Mouse (Mus musculus) heart, embryonic 13.5 days (tissue): ENCODE measurements around the gene Tmed6. TPM values are rescaled to one million over a fixed set of nuclear protein-coding genes. Genes with fewer than 3 reads are reported as not detected.

Experiments used
- ATAC-seq: fragments of 200-750 bp; cut with Nextera tagmentation; 2 replicates; pipeline ENCODE4 v1.8.0; 2017; ENCODE audit warnings: moderate TSS enrichment; ENCODE audit not compliant: insufficient number of reproducible peaks, low FRiP score, low TSS enrichment; ENCODE audit errors: extremely low read depth
- H3K27ac ChIP-seq: fragments of 300-500 bp; sonication (generic); replicated peaks from 2 replicates; pipeline ENCODE4 v1.5.1; 2015; ENCODE audit warnings: moderate library complexity, mild to moderate bottlenecking, inconsistent platforms
- H3K27me3 ChIP-seq: fragments of 300-500 bp; sonication (generic); replicated peaks from 2 replicates; pipeline ENCODE4 v1.6.1; 2015; ENCODE audit warnings: mild to moderate bottlenecking, inconsistent platforms
- H3K36me3 ChIP-seq: fragments of 300-500 bp; sonication (generic); 2 replicates; pipeline ENCODE4 v1.6.1; 2015; ENCODE audit warnings: mild to moderate bottlenecking, inconsistent platforms
- H3K4me1 ChIP-seq: fragments of 300-500 bp; sonication (generic); 2 replicates; pipeline ENCODE4 v1.6.1; 2015; ENCODE audit warnings: inconsistent platforms
- H3K4me2 ChIP-seq: fragments of 300-500 bp; sonication (generic); 2 replicates; pipeline ENCODE4 v1.6.1; 2015; ENCODE audit warnings: inconsistent platforms, mild to moderate bottlenecking, moderate library complexity
- H3K4me3 ChIP-seq: fragments of 300-500 bp; sonication (generic); 2 replicates; pipeline ENCODE4 v1.5.1; 2015; ENCODE audit warnings: moderate library complexity, mild to moderate bottlenecking, inconsistent platforms
- H3K9ac ChIP-seq: fragments of 300-500 bp; sonication (generic); 2 replicates; pipeline ENCODE4 v1.6.1; 2015; ENCODE audit warnings: inconsistent platforms, mild to moderate bottlenecking, moderate library complexity
- H3K9me3 ChIP-seq: fragments of 300-500 bp; sonication (generic); 2 replicates; pipeline ENCODE4 v1.6.1; 2016; ENCODE audit warnings: inconsistent platforms
- WGBS: fragments of 180-500 bp; shearing (Covaris S2); methylation state at CpG from one replicate; pipeline ENCODE4 v1.1.7; 2015; ENCODE audit warnings: mixed read lengths; 5-methylcytosine and 5-hydroxymethylcytosine counted together
- microRNA-seq: library from miRNA; unstranded; fragments of <30 nt; microRNA quantifications from one replicate; pipeline ENCODE4, GENCODE M21; 2016
- polyA plus RNA-seq: library from polyadenylated mRNA; unstranded; fragments of >200 nt; fragmentation: Nextera tagmentation; extraction: Ambion mirVana; gene quantifications from 2 replicates; pipeline ENCODE4 v1.2.1, GENCODE M21; 2015

The Tmed6 gene
- polyA plus RNA-seq, 1 experiment from 2014 or later, result not detected

DNA sequence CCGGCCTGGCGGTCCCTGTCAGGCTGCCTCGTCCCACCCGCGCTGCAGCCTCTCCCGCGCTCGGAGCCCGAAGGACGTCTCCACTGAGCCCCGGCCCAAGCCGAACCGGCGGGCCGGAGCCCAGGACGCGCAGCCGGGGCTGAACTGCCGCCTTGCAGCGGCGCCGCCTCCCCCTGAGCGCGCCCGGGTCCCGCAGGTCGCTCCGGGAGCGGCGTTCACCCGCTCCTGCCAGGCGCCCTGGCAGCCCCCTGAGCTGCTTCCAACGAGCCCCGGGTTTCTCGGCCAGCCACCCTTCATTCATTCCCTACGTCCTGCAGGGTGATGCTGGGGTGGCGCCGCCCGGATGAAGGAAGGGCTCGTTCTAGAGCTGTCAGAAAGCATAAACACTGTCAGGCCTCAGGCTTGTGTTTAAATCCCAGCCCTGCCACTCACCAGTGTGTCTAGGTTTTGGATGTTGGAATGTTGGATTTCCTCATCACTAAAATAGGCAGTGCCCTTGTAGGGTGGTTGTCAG is 33.8 kb downstream of the Tmed6 start:
- Histone ChIP-seq H3K9ac (peak overlapping the region; percentile 98), H3K4me1 (peaks cover 21% of the 10 kb centered on the region), H3K36me3 (peaks cover 10% of the 10 kb centered on the region), H3K4me3 (peak overlapping the region; percentile 97), H3K27ac (peak overlapping the region; percentile 80), H3K27me3 (no peaks in the 10 kb centered on the region), H3K4me2 (peak overlapping the region; percentile 93), H3K9me3 (no peaks in the 10 kb centered on the region)
- under 1% methylated on average over 40 of the region's 40 CpGs for WGBS
- no peak for ATAC-seq

DNA sequence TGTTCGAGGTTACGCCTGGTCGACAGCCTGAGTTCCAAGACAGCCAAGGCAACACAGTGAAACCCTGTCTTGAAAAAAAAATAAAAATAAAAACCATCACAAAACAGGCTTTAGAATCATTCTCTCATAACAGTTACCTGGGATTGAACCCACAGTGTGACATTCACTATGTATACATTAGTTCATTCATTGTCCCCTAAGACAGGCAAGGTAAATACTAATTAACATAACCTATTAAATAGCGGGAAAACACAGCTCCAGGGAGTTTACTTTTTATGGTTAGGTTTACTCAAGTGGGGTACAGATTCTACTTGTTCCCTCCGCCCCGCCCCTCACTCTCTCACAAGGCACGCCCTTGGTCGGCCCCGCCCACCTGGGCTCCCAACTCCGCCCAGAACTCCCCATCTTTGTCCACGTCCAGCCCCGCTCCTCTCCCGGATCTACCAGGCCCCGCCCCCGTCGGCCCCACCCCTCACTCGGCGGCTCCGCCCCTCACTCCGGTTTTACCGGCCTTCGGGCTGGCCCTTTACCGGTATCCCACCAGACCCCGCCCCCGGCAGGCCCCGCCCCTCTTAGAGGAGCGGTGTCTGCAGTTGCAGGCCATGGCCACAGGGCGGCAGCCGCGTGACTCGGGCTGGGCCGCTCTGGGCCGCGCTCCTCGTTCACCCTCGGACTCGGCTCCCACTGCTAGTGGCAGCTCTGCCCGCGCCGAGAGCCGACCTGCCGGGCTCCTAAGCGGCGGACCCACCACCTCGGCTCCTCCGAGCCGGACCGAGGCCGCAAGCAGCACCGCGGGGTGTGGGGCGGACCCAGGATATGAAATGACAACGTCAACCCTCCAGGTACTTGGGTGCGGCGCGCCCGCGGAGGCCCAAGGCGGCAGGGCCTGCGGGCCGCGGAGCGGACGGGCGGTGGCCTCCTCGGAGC is 34.5 kb downstream of the Tmed6 start, which contains the start of gene Vps4a:
Gene Vps4a, plus strand, starts transcription at position 573 of the 927 bp plus-strand sequence.
- Histone ChIP-seq H3K27ac (peak within 1 kb of the TSS; percentile 80), H3K27me3 (no peaks in the 10 kb centered on the region), H3K9ac (peak within 1 kb of the TSS; percentile 98), H3K4me3 (peak within 1 kb of the TSS; percentile 97), H3K36me3 (peaks cover 4% of the 10 kb centered on the region; the same call in 1 of the 2 replicates), H3K4me2 (peak within 1 kb of the TSS; percentile 93), H3K9me3 (no peaks in the 10 kb centered on the region), H3K4me1 (peaks cover 21% of the 10 kb centered on the region)
- WGBS, result 4% methylated on average over 65 of the region's 66 CpGs
- peak; percentile 90 for ATAC-seq

DNA sequence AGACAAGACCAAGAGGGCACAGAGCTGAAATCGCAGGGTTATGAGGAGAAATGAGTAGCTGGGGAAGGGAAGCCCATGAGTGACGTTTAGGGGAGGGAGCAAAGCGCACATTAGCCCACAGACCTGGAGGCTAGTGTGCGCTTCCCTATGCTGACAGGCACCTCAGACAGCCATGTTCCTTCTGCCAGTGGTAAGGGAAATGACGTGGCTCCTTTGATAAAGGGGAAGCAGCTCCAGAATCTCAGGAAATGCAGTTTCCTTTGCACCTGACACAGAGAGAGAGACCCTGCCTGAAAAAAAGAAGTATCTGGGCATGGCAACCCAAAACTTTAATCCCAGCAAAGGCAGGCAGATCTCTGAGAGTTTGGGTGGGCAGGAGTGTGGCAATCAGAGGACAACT is 35.4 kb downstream of the Tmed6 start:
- H3K9me3 ChIP-seq, result no peaks in the 10 kb centered on the region
- H3K4me1 ChIP-seq, result peaks cover 21% of the 10 kb centered on the region
- no peak overlapping the region for H3K4me3 ChIP-seq
- no peak overlapping the region for H3K9ac ChIP-seq
- no peaks in the 10 kb centered on the region for H3K27me3 ChIP-seq
- WGBS, result 61% methylated on average over 5 of the region's 5 CpGs
- H3K36me3 ChIP-seq, result no peaks in the 10 kb centered on the region
- no peak overlapping the region for H3K27ac ChIP-seq
- no peak for ATAC-seq
- H3K4me2 ChIP-seq, result no peak overlapping the region

GRCm38 (mm10) chr8:107029310-107029709 is 36.1 kb downstream of the Tmed6 start:
- no peaks in the 10 kb centered on the region for H3K9me3 ChIP-seq
- H3K4me1 ChIP-seq, result peaks cover 21% of the 10 kb centered on the region
- no peak overlapping the region for H3K4me2 ChIP-seq
- H3K36me3 ChIP-seq, result no peaks in the 10 kb centered on the region
- no peak overlapping the region for H3K27ac ChIP-seq
- H3K9ac ChIP-seq, result no peak overlapping the region
- H3K4me3 ChIP-seq, result no peak overlapping the region
- WGBS, result 64% methylated on average over 3 of the region's 3 CpGs
- ATAC-seq, result no peak
- no peaks in the 10 kb centered on the region for H3K27me3 ChIP-seq

DNA sequence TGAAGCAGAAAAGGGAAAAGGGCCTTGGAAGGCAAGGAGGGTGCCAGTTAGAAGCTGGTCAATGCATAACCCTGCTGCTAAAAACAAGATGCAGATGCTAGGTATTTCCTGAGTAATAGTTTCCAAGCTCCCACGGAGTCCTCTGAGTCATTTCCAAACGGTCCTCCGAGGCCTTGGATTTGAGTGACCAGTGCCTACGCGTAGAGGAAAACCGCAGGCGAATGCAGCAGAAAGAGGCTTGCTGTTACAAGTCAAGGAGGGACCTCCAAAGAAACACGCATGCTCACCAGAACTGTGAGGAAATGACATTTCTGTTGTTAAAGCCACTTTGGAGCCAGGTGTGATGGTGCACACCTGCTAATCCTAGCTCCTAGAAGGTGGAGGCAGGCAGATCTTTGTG is 42.0 kb downstream of the Tmed6 start:
- WGBS, result 79% methylated on average over 8 of the region's 8 CpGs
- Histone ChIP-seq H3K4me1 (no peaks in the 10 kb centered on the region), H3K27ac (no peak overlapping the region), H3K27me3 (no peaks in the 10 kb centered on the region), H3K36me3 (no peaks in the 10 kb centered on the region), H3K9me3 (no peaks in the 10 kb centered on the region), H3K9ac (no peak overlapping the region), H3K4me2 (no peak overlapping the region), H3K4me3 (no peak overlapping the region)
- ATAC-seq, result no peak

GRCm38 (mm10) chr8:107014915-107015314 is 50.5 kb downstream of the Tmed6 start:
- no peak overlapping the region for H3K27ac ChIP-seq
- H3K4me2 ChIP-seq, result no peak overlapping the region
- H3K27me3 ChIP-seq, result no peaks in the 10 kb centered on the region
- ATAC-seq, result no peak
- H3K4me1 ChIP-seq, result no peaks in the 10 kb centered on the region
- no peaks in the 10 kb centered on the region for H3K9me3 ChIP-seq
- H3K4me3 ChIP-seq, result no peak overlapping the region
- WGBS, result 77% methylated on average over 1 of the region's 1 CpGs
- H3K9ac ChIP-seq, result no peak overlapping the region
- peaks cover 37% of the 10 kb centered on the region for H3K36me3 ChIP-seq

GRCm38 (mm10) chr8:107012666-107013065 is 52.8 kb downstream of the Tmed6 start:
- peaks cover 56% of the 10 kb centered on the region for H3K36me3 ChIP-seq

More at GRCm38 (mm10) chr8:107012666-107013065, 52.8 kb downstream of the Tmed6 start:
- ATAC-seq, result no peak
- Histone ChIP-seq H3K4me2 (no peak overlapping the region), H3K9me3 (no peaks in the 10 kb centered on the region), H3K9ac (no peak overlapping the region), H3K27ac (no peak overlapping the region), H3K4me3 (no peak overlapping the region), H3K27me3 (no peaks in the 10 kb centered on the region), H3K4me1 (no peaks in the 10 kb centered on the region)
- WGBS, result 64% methylated on average over 2 of the region's 2 CpGs

Small RNAs within 50 kb of the gene (microRNA-seq; reads per million reads assigned to microRNA genes)
- 1.4 reads per million for gene Mir7075

Other genes with a start within 250 kb of the Tmed6 start
- gene Has3, start 195.4 kb downstream of the Tmed6 start, polyA plus RNA-seq, result 0.04 and 0.18 TPM in 2 replicates
- 43.6 and 47.1 TPM in 2 replicates for gene Utp4, start 172.0 kb downstream of the Tmed6 start, polyA plus RNA-seq
- 10.3 and 11.4 TPM in 2 replicates for gene Sntb2, start 129.9 kb downstream of the Tmed6 start, polyA plus RNA-seq
- gene Vps4a, start 34.4 kb downstream of the Tmed6 start, polyA plus RNA-seq, result 46.1 and 50.3 TPM in 2 replicates
- 41.2 and 46.7 TPM in 2 replicates for gene Pdf, start 17.0 kb downstream of the Tmed6 start, polyA plus RNA-seq
- 24.8 and 25.9 TPM in 2 replicates for gene Cog8, start 9.0 kb downstream of the Tmed6 start, polyA plus RNA-seq
- 51.7 and 59.1 TPM in 2 replicates for gene Nip7, start 8.8 kb downstream of the Tmed6 start, polyA plus RNA-seq
- gene Terf2, start 30.9 kb upstream of the Tmed6 start, polyA plus RNA-seq, result 9.9 and 10.7 TPM in 2 replicates
- 58.9 and 60.2 TPM in 2 replicates for gene Cyb5b, start 85.0 kb upstream of the Tmed6 start, polyA plus RNA-seq
- gene Nfat5, start 227.8 kb upstream of the Tmed6 start, polyA plus RNA-seq, result 10.0 and 10.4 TPM in 2 replicates